Mouse (Mus musculus): ENCODE results near the gene Cklf.

- TF ChIP-seq ZC3H11A (IDR thresholded peaks at IDR 0.05; ENCODE audit: borderline replicate concordance, low read depth, low read length) (no peak), MAFK (IDR thresholded peaks at IDR 0.05; ENCODE audit: insufficient read depth, low read depth, low read length) (no peak)
Measured at GRCm38 (mm10) chr8:104247054-104247907, 3.4 kb upstream of the Cklf start.

Measured in ES-E14 (cell line).